Mouse (Mus musculus): ENCODE results near the gene Sidt2.

DNA sequence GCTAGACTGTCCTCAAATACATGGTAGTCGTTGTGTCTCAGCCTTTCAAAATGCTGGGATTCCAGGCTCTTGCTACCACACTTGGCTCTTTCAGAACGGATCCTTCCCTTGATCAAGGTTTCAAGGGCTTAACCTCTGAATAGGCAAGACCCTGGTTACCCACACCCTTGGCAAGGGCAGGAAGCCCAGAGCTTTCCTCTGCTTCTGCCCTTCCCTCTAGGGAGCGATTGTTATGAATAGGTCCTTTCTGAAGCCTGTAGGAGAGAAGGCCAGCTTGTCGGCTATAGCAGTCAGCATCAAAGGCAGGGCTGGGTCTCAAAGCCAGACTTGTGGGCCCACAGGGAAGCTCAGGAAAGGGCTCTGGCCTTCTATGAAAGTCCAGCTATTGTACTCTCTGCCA, 3.8 kb upstream of the Sidt2 start:
- TF ChIP-seq FLI1 (IDR thresholded peaks at IDR 0.05; ENCODE audit: low read length) (no peak), GATA1 (IDR thresholded peaks at IDR 0.05; ENCODE audit: borderline replicate concordance, low read length) (no peak)

Measured in megakaryocyte, embryonic 14.5 days (primary cell).